Mouse (Mus musculus) ES-Bruce4 (cell line): ENCODE measurements around the gene Usp10.

Experiments
- CTCF ChIP-seq: IDR thresholded peaks from one replicate; pipeline ENCODE4 v1.8.1; 2011; ENCODE audit warnings: low read depth, low read length
- POLR2A ChIP-seq: IDR thresholded peaks from one replicate; pipeline ENCODE4 v1.8.1; 2011; ENCODE audit warnings: low read length; ENCODE audit not compliant: insufficient read depth

DNA sequence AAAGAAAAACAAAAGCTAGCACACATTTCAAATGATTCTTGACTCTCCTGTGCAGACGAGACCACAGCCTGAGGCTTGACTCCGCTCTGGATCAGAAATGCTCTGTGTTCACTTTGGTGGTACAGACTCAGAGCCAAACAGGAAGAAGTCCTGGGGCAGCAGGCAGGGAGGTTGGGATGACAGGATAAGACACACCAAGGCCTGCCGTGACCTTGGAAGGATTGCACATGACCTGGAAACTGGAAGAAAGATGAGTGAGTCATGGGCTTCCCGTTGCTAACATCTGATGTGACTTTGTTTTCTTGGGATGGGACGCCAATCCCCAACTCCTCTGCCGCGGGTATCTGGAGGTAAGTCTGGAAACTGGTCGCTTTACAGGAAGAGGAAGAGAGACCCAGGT is 8.2 kb upstream of the Usp10 start:
- no peak for TF ChIP-seq POLR2A
- no peak for TF ChIP-seq CTCF
